Mouse (Mus musculus) liver, embryonic 14.5 days (tissue): Measurements from ENCODE around the gene Gm527.

ENCODE experiments used
- CTCF ChIP-seq: IDR thresholded peaks from 2 replicates; pipeline ENCODE4 v1.5.1; 2016; ENCODE audit warnings: antibody characterized with exemption, low read depth, control low read depth
- EP300 ChIP-seq: IDR thresholded peaks from 2 replicates; pipeline ENCODE4 v1.6.1; 2016; ENCODE audit warnings: antibody characterized with exemption, low read depth

DNA sequence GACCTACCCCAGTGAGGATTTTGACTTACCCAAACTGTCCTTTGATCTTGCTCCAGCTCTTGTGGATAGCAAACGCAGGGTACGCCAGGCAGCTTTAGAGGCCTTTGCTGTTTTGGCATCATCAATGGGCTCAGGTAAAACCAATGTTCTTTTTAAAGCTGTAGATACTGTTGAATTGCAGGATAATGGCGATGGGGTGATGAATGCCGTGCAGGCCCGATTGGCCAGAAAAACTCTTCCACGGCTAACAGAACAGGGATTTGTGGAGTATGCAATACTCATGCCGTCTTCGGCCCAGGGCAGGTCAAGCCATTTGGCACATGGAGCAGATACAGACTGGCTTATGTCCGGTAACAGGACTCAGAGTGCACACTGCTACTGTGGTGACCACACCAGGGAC lies 49.8 kb downstream of the Gm527 start:
- TF ChIP-seq CTCF (no peak), EP300 (no peak)
